Mouse (Mus musculus): Measurements from ENCODE around the gene Mcf2.

GRCm38 (mm10) chrX:60170106-60170505 is 8.8 kb downstream of the Mcf2 start:
- TF ChIP-seq CTCF (IDR thresholded peaks at IDR 0.05; ENCODE audit: control insufficient read depth, insufficient read depth, insufficient replicate concordance, low read depth, low read length) (no peak), POLR2A (IDR thresholded peaks at IDR 0.05; ENCODE audit: control insufficient read depth, low read depth, low read length) (no peak)

Measured in testis, adult 2 months (tissue).